Mouse (Mus musculus) CH12F3 (cell line): ENCODE results near the gene Max.

Experiments
- in situ Hi-C: fragments of 300-500 bp; cut with MboI; formaldehyde crosslinking; loops from 2 replicates; pipeline ENCODE4 v1.14.3; 2020; ENCODE audit warnings: low sequenced_read_pairs

Gene Max

DNA sequence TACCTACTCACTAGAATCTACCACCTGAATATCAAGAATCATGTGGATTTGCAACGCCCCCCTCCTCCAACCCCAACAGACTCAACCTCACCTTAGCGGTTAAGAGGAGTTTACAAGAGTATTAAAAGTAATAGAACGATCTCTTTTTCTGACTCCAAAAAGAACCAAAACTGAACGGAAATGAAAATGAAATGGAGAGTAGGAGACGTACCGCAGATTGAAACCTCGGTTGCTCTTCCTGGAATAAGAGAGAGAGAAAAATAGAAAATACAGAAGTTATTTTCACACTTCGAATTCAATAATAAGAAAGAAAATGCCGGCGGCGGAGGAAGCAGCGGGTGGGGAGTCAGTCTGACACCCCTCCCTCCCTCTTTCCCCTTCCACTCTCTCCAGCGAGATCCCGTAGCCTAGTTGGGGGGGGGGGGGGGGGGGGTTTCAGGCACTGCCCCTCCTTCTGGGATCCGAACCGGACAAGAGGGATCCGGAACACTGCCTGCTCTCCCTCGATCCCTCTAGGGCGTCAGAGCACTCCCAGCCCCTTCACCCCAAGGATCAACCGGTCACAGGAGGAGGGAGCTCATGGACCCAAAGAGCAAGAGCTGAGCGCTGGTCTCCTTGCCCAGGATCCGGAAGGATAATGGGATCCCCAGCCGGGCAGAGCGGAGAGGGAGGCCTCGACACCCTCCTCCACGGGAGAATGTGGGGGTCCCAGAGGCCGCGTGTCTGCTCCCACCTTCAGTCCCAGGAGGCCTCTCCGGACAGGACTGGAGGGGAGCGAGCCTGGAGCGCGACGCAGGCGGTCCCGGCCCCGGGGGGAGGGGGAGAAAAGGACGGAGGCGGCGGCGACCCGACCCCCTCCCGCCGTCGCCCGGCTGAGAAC is 709 bp downstream of the Max start:
- in situ Hi-C loops: no loop called here

- in situ Hi-C loops: no loop called here
Measured at GRCm38 (mm10) chr12:76957688-76958087, 4.3 kb downstream of the Max start.

DNA sequence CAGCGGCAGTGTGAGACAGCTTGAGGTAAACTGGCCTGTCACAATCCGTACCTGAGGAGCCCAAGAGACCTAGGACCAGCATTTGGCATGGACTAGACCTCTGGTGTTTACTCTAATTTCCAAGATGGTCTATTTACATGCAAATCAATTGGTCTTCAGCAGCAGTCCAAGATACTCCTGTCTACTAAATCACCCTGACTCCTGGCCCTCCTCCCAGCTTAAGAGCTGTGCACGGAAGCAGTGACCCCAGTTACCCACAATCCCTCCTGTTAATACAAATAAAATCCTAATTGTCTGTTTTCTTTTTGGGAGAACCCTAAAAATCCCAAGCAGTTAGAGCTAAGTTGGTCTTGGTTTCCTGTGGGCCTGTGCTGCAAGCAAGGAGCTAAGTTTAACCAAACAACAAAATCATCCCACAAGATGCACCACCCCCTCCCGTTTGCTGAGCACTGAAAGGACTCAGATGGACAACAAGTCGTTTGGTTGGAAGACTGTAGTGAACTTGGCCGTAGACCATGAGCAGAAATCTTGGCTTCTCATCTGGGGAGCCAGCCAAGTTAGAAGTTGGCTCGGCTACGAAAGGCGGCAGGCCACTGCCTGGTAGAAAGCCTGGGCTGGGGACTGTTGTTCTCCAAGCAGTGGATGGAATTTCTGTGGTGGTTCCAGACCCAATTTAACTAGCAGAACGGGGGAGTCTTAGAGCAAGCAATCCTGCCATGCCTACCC is 7.1 kb downstream of the Max start:
- in situ Hi-C loops: no loop called here

GRCm38 (mm10) chr12:76953750-76954363 is 8.1 kb downstream of the Max start:
- in situ Hi-C loops: no loop called here

- in situ Hi-C loops: no loop called here
Measured at GRCm38 (mm10) chr12:76950330-76950729, 11.7 kb downstream of the Max start.

DNA sequence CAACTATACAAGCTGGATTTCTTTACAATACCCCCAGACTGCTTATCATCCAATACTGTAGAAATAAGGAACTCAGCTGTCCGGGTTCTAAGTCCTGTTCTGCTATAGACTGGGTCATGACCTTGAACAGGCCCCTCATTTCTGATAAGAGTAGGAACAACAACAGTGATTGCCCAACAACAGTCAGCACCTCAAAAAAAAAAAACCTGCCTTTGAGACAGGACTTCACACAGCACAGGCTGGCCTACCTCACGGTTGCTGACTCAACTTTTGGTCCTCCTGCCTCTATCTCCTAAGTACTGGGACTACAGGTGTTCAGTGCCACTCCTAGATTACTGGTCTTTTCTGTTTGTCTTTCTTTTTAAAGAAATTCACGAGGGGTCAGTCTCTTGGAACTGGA is 13.2 kb downstream of the Max start:
- in situ Hi-C loops: no loop called here

- in situ Hi-C loops: no loop called here
Measured at GRCm38 (mm10) chr12:76948185-76948584, 13.8 kb downstream of the Max start.

DNA sequence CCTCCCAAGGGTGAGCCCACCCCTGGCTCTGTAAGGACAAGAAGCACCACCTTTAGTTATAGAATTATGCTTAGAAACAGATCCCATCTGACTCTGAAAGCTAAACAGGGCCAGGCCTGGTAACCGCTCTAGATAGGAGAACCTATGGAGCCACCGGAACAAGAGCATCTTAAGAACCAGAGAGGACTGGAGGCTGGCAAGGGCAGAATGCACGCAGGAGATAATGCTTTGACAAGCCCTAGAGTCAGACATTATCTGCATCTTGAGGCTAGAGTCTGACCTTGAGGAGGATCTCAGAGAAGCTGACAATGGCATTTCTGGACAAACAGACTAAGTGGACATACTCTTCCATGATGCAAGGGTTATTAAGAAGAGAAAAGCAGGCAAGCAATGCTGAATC is 14.5 kb downstream of the Max start:
- in situ Hi-C loops: no loop called here

- in situ Hi-C loops: no loop called here
Measured at GRCm38 (mm10) chr12:76943466-76943865, 18.5 kb downstream of the Max start.

GRCm38 (mm10) chr12:76943046-76943445 is 19.0 kb downstream of the Max start:
- in situ Hi-C loops: no loop called here

GRCm38 (mm10) chr12:76942476-76942875 is 19.5 kb downstream of the Max start:
- in situ Hi-C loops: no loop called here

- in situ Hi-C loops: no loop called here
Measured at GRCm38 (mm10) chr12:76941524-76941923, 20.5 kb downstream of the Max start.

DNA sequence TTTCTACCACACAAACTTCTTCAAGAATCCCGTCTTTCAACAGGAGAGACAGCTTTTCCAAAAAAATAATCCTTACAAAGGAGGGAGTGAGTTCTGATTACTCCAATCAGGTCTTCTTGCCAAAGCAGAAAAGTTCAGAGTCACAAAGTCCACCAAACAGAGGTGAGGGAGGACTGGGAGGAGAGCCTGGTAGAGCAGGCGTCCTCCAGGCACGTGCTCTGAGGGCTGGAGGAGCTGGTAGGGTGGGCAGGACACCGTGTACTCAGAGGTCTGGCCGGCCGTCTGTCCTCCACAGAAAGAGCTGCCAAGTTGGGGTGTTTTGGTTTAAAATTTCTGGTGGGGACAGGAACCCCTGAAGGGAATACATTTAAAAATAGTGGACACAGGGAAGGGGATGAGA is 24.0 kb downstream of the Max start:
- in situ Hi-C loops: no loop called here

- in situ Hi-C loops: no loop called here
Measured at GRCm38 (mm10) chr12:76936211-76936610, 25.8 kb downstream of the Max start.

DNA sequence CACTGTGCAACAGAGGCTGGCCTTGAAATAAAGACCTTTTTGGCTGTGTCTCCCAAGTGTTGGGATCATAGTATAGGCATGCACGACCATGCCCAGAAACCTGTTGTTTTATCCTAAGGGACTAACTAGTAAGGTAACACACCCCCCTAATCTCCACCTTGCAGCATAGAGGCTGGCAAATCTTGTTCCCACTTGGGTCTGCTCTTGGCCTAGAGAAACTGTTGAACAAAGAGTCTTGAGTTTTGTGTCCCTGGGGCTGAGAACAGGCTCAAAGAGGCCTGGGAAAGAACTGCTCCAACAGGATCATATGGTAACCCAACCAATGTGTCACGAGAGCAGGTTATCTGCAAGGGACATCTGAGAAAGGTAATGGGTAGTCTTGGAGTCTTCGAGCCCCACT is 27.6 kb downstream of the Max start:
- in situ Hi-C loops: no loop called here

GRCm38 (mm10) chr12:76932688-76933060 is 29.3 kb downstream of the Max start:
- in situ Hi-C loops: no loop called here

GRCm38 (mm10) chr12:76931739-76932687 is 30.0 kb downstream of the Max start:
- in situ Hi-C loops: no loop called here

DNA sequence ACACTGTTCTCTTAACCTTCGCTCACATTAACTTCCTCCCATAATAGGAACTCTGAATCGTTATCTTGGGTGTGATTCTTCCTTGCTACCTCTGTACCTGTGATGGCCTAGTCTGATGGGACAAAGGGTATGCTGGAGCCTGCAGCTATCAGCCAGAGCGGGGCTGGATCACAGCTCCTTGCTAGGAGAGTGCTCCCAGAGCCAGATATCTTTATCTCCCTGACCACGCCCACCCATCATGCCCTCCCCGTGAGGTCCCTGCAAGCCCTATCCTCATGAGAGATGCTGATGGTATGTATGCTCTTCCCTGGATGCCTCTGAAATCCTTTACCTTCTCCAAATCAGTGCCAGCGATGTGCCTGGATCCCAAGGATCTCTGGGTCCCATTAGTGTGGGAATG is 31.8 kb downstream of the Max start:
- in situ Hi-C loops: no loop called here

DNA sequence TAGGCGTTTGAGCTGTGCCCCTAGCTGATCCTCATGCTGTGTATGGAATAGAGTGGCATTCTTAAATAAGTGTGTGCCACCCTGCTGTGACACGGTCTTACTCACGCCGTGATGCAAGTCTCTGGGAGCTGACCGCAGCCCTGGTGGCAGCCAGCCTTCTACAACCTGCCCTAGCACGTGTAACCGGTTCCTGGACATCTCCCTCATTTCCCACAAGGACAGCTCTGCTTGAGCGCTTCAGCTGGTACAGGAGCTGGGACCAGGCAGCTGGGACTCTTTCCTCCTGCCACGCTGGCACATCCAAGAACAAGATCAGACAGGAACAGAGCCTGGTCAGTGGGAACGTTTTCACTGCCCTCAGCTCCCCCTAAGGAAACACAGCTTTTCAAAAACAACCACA is 34.5 kb downstream of the Max start:
- in situ Hi-C loops: no loop called here

DNA sequence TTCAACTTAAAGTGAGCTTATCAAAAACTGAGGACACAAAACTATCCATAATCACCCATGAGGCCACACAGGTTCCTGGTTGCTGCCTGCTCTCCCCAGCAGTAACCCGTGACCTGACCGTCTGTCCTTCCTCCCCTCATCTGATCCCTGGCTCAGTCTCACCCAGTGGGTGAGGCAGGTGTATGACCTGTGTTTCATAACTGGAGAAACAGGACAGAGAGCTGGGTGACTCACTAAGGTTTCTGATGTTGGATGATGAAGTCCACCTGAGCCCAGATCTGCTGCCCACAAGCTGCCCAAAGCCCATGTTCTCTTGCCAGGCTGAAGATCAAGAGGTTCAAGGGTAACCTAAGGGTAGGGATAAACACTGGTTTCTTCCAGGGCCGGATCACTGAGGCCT is 35.0 kb downstream of the Max start:
- in situ Hi-C loops: no loop called here
